Mouse (Mus musculus): Measurements from ENCODE around the gene Specc1. TPM values are rescaled to one million over a fixed set of nuclear protein-coding genes. Genes with fewer than 3 reads are reported as not detected.

The Specc1 gene
- polyA plus RNA-seq (2016; fragmentation: Nextera tagmentation; extraction: Ambion mirVana), result 10.1 and 13.3 TPM in 2 replicates

DNA sequence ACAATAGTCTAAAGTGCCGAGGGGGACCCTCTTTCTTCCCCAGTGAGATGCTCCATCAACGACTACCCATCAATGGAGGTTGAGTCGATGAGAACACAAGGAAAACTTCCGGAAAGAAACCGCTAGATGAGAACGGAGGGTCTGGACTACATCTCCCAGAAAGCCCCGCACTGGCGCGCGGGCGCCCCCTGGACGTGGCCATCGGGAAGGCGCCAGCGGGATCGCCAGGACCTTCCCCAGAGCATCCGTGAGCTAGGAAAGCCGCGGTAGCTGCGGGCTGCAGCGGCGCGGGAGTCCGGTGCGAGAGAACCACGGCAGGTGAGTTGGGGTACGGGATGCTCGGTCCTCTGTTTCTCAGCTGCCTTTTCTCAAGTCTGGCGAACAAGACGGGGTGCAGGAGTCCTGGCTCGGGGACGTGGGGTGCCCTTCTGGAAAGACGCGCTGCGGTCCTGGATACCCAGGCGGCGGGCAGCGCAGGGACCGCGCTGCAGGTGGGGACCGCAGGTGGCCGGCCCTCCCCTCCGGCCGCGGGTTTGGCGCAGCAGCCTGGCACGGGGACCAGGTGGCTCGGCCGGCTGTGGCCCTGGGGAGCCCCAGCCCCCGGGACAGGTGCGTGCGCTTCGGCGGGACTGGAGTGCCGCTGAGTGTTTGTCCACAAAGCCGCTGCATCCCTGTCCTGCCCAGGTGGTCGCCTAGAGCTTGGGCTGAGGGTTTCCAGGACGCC is at the start of gene Specc1:
Gene Specc1, plus strand, starts transcription at position 192 of the 724 bp plus-strand sequence.
- no peaks in the 10 kb centered on the region for H3K9me3 ChIP-seq (replicated peaks)
- peak within 1 kb of the TSS; percentile 90 for H3K4me3 ChIP-seq
- 0% methylated on average over 58 of the region's 58 CpGs for WGBS
- H3K27me3 ChIP-seq (ENCODE audit: low read depth, poor library complexity, severe bottlenecking), result peaks cover 34% of the 10 kb centered on the region
- H3K27ac ChIP-seq (replicated peaks), result peak within 1 kb of the TSS; percentile 67
- peak; percentile 91 for DNase-seq (ENCODE audit: low spot score)
- H3K36me3 ChIP-seq, result no peaks in the 10 kb centered on the region
- peaks cover 10% of the 10 kb centered on the region for H3K4me1 ChIP-seq

DNA sequence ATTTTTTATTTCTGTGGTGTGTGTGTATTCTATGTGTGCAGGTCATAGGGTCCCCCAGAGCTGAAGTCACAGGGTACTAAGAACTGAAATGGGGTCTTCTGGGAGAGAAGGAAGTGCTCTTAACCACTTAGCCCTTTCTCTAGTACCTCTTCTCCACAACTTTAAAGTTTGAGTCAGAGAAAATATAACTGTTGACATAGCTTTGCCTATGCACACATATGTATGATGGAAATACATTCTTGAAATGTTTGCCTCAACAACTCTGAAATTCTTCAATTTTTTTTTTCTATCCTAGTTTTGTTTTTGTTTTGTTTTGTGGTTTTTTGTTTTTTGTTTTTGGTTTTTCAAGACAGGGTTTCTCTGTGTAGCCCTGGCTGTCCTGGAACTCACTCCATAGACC is 48.2 kb upstream of the Specc1 start:
- Histone ChIP-seq H3K9me3 (replicated peaks) (no peaks in the 10 kb centered on the region), H3K27me3 (ENCODE audit: low read depth, poor library complexity, severe bottlenecking) (no peaks in the 10 kb centered on the region), H3K36me3 (peaks cover 92% of the 10 kb centered on the region), H3K27ac (replicated peaks) (no peak overlapping the region), H3K4me3 (no peak overlapping the region), H3K4me1 (no peaks in the 10 kb centered on the region)
- no peak for DNase-seq (ENCODE audit: low spot score)

DNA sequence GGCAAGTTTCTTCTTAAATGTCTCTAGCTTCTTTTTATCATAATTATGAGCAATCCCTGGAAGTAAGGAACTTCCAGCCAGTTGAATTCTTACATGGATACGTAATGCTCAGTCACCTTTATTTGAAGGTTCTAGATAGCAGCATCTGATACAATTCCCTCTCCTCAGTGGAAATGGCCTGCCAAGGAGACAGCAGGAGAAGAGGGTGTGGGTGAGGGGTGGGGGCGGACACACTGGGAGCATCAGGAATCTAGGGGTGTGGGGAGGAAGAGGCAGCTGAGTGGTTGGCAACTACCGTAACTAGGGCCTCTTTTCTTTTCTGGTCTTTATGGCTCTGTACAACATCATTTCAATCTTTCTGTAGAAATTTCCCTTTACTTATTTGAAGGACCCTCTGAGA is 36.9 kb upstream of the Specc1 start:
- peaks cover 53% of the 10 kb centered on the region for H3K36me3 ChIP-seq
- H3K4me3 ChIP-seq, result no peak overlapping the region

DNA sequence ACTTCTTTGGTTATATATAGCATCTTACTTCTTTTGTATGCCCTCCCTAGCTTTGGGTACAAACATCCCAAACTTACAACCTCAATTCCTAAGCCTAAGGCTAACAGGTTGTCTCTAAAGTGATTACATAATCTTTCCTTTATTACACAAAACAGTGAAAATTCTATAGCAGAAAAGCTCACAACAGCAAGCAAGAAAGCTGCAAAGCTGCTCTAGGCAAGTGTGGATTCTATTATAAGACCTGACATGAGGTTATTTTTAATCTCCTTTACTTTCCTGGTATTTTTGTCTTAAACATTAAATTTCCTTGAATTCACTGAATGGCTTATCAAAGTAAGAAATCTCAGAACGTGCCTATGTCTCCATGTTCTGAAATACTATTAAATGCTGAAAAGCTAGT is 33.3 kb upstream of the Specc1 start:
- H3K4me1 ChIP-seq, result peaks cover 4% of the 10 kb centered on the region
- H3K9me3 ChIP-seq (replicated peaks), result no peaks in the 10 kb centered on the region
- 92% methylated on average over 1 of the region's 1 CpGs for WGBS
- H3K27me3 ChIP-seq (ENCODE audit: low read depth, poor library complexity, severe bottlenecking), result no peaks in the 10 kb centered on the region
- peaks cover 38% of the 10 kb centered on the region for H3K36me3 ChIP-seq
- DNase-seq (ENCODE audit: low spot score), result no peak
- no peak overlapping the region for H3K4me3 ChIP-seq
- H3K27ac ChIP-seq (replicated peaks), result no peak overlapping the region

More for the DNA sequence above, 36.9 kb upstream of the Specc1 start:
- WGBS, result 97% methylated on average over 3 of the region's 3 CpGs
- H3K27ac ChIP-seq (replicated peaks), result no peak overlapping the region
- DNase-seq (ENCODE audit: low spot score), result no peak
- H3K9me3 ChIP-seq (replicated peaks), result no peaks in the 10 kb centered on the region
- H3K4me1 ChIP-seq, result no peaks in the 10 kb centered on the region
- H3K27me3 ChIP-seq (ENCODE audit: low read depth, poor library complexity, severe bottlenecking), result no peaks in the 10 kb centered on the region

DNA sequence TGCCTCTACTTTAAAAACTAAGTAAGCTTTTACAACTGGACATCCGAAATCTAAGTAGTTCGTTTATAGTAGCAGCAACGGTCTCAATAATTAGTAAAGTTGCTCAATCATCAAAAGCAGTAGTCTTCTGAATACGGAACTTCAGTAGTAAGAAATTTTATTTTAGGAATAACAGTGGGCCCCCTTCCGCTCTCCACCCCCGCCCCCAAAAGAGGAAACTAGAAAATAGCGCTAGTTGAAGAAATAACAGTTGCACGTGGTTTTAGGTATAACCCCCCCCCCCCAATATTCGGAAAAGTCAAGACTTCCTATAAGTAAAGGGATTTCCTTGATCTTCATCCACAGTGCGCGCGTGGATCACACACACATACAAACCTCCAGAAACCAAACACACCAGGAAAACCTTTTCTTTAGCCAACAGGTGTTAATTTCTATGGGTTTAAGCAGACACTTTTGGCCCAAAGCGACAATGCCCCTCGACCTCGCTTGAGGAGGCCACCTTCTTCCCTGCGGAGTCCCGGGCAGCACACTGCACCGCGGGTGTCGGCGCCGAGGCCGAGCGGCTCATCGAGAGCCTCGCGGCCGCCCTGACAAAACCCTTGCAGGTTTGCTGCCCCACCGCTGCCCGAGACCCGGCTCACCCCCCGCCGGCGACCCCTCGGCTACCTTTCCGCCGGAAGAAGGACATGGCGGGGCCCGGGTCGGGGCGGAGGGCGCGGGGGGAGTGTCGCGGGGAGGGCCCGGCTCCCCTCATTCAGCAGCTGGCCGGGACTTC is 27.1 kb upstream of the Specc1 start:
- 3% methylated on average over 47 of the region's 47 CpGs for WGBS
- Histone ChIP-seq H3K4me1 (peaks cover 29% of the 10 kb centered on the region), H3K27me3 (ENCODE audit: low read depth, poor library complexity, severe bottlenecking) (no peaks in the 10 kb centered on the region), H3K36me3 (peaks cover 12% of the 10 kb centered on the region), H3K27ac (replicated peaks) (peak overlapping the region; percentile 98), H3K9me3 (replicated peaks) (no peaks in the 10 kb centered on the region), H3K4me3 (peak overlapping the region; percentile 75)
- no peak for DNase-seq (ENCODE audit: low spot score)

DNA sequence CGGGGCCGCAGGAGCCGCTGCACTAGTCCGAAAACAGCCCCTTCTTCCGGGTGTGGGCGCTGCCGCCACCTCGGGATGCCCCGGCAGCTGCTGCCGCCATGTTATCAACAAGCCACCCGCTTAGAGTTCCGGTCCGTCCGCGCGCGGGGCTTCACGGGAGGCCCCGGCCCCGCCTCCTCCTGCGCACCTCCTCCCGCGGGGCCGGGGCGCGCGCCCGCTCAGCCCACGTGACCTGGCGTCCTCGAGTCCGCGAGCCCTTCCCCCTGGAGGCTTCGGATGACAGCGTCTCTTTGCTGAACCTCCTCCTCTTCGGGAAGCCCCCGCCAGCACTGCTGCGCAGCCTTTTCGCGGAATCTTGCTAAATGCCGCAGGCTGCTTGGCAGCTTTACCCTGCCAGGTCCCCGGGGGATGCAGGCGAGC is 26.5 kb upstream of the Specc1 start, which contains the start of gene Akap10:
Gene Akap10, minus strand, starts transcription at position 155 of the 420 bp plus-strand sequence.
- Histone ChIP-seq H3K27ac (replicated peaks) (peak within 1 kb of the TSS; percentile 98), H3K36me3 (peaks cover 12% of the 10 kb centered on the region), H3K9me3 (replicated peaks) (no peaks in the 10 kb centered on the region), H3K4me1 (peaks cover 29% of the 10 kb centered on the region), H3K4me3 (peak within 1 kb of the TSS; percentile 75), H3K27me3 (ENCODE audit: low read depth, poor library complexity, severe bottlenecking) (no peaks in the 10 kb centered on the region)
- WGBS, result under 1% methylated on average over 43 of the region's 43 CpGs
- DNase-seq (ENCODE audit: low spot score), result peak; percentile 94

DNA sequence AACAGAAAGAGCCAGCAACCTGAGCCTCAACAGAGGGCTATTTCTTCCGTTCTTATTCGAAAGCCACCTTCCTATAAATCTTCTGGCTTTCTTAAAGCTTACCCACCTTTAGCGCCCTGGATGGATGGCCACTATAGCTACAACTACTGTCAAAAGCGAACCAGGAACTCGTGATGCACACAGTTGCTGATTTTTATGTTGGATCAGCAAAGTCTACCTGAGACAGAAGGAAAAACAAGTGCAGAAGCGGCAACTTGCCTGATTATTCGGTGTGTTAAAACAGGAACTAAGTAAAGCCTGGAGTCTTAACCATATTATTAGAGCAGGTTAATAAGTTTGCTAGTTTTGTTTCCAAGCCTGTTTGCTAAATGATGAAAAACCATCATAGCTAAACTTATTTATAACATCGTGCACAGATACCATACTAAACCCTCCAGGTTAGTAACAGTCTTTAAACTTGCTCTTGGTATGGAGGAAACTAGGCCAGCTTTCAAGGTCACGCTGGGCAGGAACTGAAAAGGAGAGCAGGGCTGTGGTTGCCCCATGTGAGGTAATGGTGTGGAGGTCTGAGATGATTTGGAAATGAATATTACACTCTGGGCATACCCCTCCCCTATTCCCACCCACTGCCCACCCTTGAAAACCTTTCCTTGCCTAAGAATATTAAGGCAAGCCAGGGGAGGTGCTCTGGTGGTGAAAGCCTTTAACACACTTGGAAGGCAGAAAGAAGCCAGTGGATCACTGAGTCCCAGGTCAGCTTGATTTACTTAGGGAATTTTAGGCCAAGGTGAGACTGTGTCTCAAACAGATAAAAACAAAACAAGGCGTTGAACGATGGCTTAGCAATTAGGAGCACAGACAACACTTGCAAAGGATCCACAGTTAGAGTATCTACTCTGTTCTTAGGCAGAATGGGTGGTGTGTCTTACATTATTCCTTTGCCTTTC is 25.6 kb upstream of the Specc1 start:
- H3K9me3 ChIP-seq (replicated peaks), result no peaks in the 10 kb centered on the region
- H3K4me1 ChIP-seq, result peaks cover 29% of the 10 kb centered on the region
- peak overlapping the region; percentile 98 for H3K27ac ChIP-seq (replicated peaks)
- peaks cover 9% of the 10 kb centered on the region; the same call in 1 of the 2 replicates for H3K36me3 ChIP-seq
- H3K27me3 ChIP-seq (ENCODE audit: low read depth, poor library complexity, severe bottlenecking), result no peaks in the 10 kb centered on the region
- WGBS, result 23% methylated on average over 11 of the region's 11 CpGs
- DNase-seq (ENCODE audit: low spot score), result no peak
- peak overlapping the region; percentile 75 for H3K4me3 ChIP-seq

DNA sequence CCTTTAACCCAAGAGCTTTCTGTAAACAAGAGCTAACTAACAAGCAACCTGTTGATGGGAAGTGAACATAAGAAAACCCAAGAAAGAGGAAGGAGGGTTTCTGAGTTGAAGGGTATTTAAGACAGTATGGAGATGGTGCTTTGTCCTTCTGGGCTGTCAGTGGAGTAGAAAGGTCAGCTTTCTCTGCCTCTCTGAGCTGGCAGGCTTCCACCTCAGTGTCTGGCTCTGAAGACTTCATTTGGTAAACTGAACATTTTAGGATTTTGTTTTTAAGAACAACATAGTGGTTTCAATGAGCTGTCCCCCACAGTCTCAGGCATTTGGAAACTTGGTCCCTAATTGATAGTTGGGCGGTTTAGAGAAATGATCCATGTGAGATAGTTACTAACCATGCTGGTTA is 18.8 kb upstream of the Specc1 start:
- no peak for DNase-seq (ENCODE audit: low spot score)
- Histone ChIP-seq H3K27me3 (ENCODE audit: low read depth, poor library complexity, severe bottlenecking) (no peaks in the 10 kb centered on the region), H3K36me3 (no peaks in the 10 kb centered on the region), H3K27ac (replicated peaks) (no peak overlapping the region), H3K4me1 (no peaks in the 10 kb centered on the region), H3K4me3 (no peak overlapping the region), H3K9me3 (replicated peaks) (no peaks in the 10 kb centered on the region)
- WGBS, result 88% methylated on average over 1 of the region's 1 CpGs

DNA sequence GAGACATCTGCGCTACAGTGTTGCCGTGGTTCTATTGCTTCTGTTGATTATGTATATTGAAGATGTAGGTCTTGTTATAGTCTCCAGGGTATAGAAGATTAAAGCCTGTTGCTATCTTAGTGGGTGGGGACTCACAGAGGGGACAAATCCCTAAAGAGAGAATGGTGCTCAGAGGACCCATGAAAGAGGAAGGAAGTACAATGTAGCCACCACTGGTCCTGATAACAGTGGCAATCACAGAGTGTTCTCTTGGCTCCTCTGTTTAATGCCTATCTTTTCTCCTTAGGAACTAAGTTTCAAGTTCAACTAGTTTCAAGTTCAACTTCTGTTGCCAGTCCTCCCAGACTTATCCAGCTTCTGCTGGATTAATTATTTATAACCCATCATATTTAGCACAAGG is 13.7 kb upstream of the Specc1 start:
- DNase-seq (ENCODE audit: low spot score), result no peak
- no peak overlapping the region for H3K27ac ChIP-seq (replicated peaks)
- 80% methylated on average over 2 of the region's 2 CpGs for WGBS
- H3K27me3 ChIP-seq (ENCODE audit: low read depth, poor library complexity, severe bottlenecking), result no peaks in the 10 kb centered on the region
- no peaks in the 10 kb centered on the region for H3K9me3 ChIP-seq (replicated peaks)
- no peaks in the 10 kb centered on the region for H3K4me1 ChIP-seq
- H3K36me3 ChIP-seq, result no peaks in the 10 kb centered on the region
- H3K4me3 ChIP-seq, result no peak overlapping the region

DNA sequence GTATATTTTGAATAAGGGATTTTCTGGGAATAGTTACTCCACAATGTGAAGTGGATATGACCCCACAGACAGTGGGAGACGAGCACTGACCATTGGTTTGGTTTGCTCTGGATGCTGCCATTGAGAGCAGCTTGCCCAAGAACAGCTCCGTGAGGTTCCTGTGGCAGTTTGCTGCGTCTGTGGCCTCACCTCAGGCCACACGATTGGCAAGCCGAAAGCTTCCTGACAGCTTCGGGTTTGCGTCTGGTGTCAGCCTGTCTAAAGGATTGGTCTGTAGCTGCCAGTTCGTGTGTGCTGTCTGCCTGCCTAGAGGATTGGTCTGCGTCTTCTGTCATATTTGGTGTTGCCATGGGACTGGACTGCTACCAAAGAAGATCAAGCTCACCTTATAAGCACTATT is 12.1 kb upstream of the Specc1 start:
- no peaks in the 10 kb centered on the region for H3K9me3 ChIP-seq (replicated peaks)
- H3K4me1 ChIP-seq, result no peaks in the 10 kb centered on the region
- 88% methylated on average over 9 of the region's 9 CpGs for WGBS
- H3K4me3 ChIP-seq, result no peak overlapping the region
- H3K36me3 ChIP-seq, result no peaks in the 10 kb centered on the region
- no peak overlapping the region for H3K27ac ChIP-seq (replicated peaks)
- no peak for DNase-seq (ENCODE audit: low spot score)
- no peaks in the 10 kb centered on the region for H3K27me3 ChIP-seq (ENCODE audit: low read depth, poor library complexity, severe bottlenecking)

DNA sequence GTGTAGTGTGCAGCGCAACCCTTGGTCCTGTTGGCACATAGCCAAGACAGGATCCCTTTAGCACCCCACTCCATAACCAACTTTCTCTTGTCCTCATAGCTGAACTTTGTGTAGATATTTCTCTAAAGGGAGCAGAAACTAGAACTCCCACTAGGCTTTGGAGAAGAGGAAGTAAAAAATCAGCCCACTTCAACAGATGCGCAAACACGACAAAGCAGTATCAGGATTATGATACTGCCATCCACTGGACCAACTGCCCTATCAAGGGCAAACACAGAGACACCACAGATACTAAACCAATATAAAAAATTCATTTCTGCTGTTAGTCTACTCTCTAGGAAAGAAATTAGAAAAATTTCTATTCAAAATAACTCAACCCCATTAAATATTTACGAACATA is 10.0 kb upstream of the Specc1 start:
- no peak overlapping the region for H3K27ac ChIP-seq (replicated peaks)
- 94% methylated on average over 4 of the region's 4 CpGs for WGBS

DNA sequence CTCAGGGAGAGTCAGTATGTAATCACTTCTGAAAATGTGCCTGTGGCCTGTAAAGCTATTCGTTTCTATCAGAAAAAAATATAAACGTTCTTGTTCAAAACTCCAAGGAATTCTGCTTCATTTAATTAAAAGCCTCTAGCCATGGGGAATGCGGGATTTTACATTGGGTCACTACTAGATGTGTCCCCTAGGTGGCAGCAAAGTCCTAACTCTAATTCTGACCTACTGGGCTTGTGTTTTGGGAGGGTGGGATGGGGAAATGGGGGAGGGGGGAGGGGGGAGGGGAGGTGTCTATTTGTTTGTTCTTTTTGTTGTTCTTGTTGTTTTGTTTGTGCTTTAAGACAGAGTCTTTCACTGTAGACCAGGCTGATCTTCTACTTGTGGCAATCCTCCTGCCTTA is 7.2 kb upstream of the Specc1 start:
- WGBS, result 3% methylated on average over 3 of the region's 3 CpGs
- H3K27me3 ChIP-seq (ENCODE audit: low read depth, poor library complexity, severe bottlenecking), result no peaks in the 10 kb centered on the region
- H3K27ac ChIP-seq (replicated peaks), result no peak overlapping the region
- no peaks in the 10 kb centered on the region for H3K36me3 ChIP-seq
- no peaks in the 10 kb centered on the region for H3K4me1 ChIP-seq
- no peak overlapping the region for H3K4me3 ChIP-seq
- H3K9me3 ChIP-seq (replicated peaks), result no peaks in the 10 kb centered on the region
- DNase-seq (ENCODE audit: low spot score), result peak; percentile 45

More for the DNA sequence above, 10.0 kb upstream of the Specc1 start:
- Histone ChIP-seq H3K9me3 (replicated peaks) (no peaks in the 10 kb centered on the region), H3K4me3 (no peak overlapping the region), H3K4me1 (no peaks in the 10 kb centered on the region), H3K27me3 (ENCODE audit: low read depth, poor library complexity, severe bottlenecking) (no peaks in the 10 kb centered on the region), H3K36me3 (no peaks in the 10 kb centered on the region)
- DNase-seq (ENCODE audit: low spot score), result no peak
